Mouse (Mus musculus): ENCODE measurements at regions not wholly inside any gene's neighbourhood (a gene's known extent, or its start where the extent isn't known, plus 50 kb on each side); places are given as distances from the start of the nearest gene placed in this dataset.

- no peaks in the 10 kb centered on the region for H3K4me1 ChIP-seq (ENCODE audit: control insufficient read depth in 1 of 2, insufficient read depth in 2 of 2, low read length in 2 of 2)
Observed at GRCm38 (mm10) chr12:59798051-59798450, 578.5 kb upstream of the Fbxo33 start.

GRCm38 (mm10) chr12:59791473-59791872 is 571.9 kb upstream of the Fbxo33 start:
- no peaks in the 10 kb centered on the region for H3K36me3 ChIP-seq (ENCODE audit: control insufficient read depth in 1 of 2, insufficient read depth in 2 of 2, low read length in 2 of 2)
- H3K27ac ChIP-seq (ENCODE audit: control insufficient read depth, low read depth, low read length), result no peak overlapping the region
- no peaks in the 10 kb centered on the region for H3K79me2 ChIP-seq (ENCODE audit: control insufficient read depth, insufficient read depth, low read length, poor library complexity)
- H3K9me3 ChIP-seq (replicated peaks; ENCODE audit: insufficient read depth, low read length), result no peaks in the 10 kb centered on the region
- no peak overlapping the region for H3K9ac ChIP-seq (ENCODE audit: control insufficient read depth, low read depth, low read length, poor library complexity, severe bottlenecking)
- peak; percentile 48 for DNase-seq (ENCODE audit: low read depth, low spot score)
- no peaks in the 10 kb centered on the region for H3K27me3 ChIP-seq (ENCODE audit: control insufficient read depth in 1 of 2, insufficient read depth in 2 of 2, low read length in 2 of 2)
- H3K4me1 ChIP-seq (ENCODE audit: control insufficient read depth in 1 of 2, insufficient read depth in 2 of 2, low read length in 2 of 2), result no peaks in the 10 kb centered on the region
- TF ChIP-seq SMC3 (IDR thresholded peaks at IDR 0.05; ENCODE audit: low read depth, low read length) (peak; percentile 65), POLR2AphosphoS5 (IDR thresholded peaks at IDR 0.05; ENCODE audit: borderline replicate concordance, low read depth, low read length) (no peak), TBP (IDR thresholded peaks at IDR 0.05; ENCODE audit: low read depth, low read length) (no peak), ELF1 (IDR thresholded peaks at IDR 0.05; ENCODE audit: low read depth, low read length) (no peak), HCFC1 (IDR thresholded peaks at IDR 0.05; ENCODE audit: low read depth, low read length) (no peak), JUND (IDR thresholded peaks at IDR 0.05; ENCODE audit: low read depth, low read length) (no peak), NRF1 (IDR thresholded peaks at IDR 0.05; ENCODE audit: insufficient read depth, low read depth, low read length, poor library complexity, severe bottlenecking) (no peak), ZC3H11A (IDR thresholded peaks at IDR 0.05; ENCODE audit: low read depth, low read length) (0 out of 2 replicates have a peak, but pooled peaks have one; percentile 14), GABPA (IDR thresholded peaks at IDR 0.05; ENCODE audit: low read depth, low read length) (no peak), BHLHE40 (IDR thresholded peaks at IDR 0.05; ENCODE audit: borderline replicate concordance, low read depth, low read length) (no peak), RAD21 (IDR thresholded peaks at IDR 0.05; ENCODE audit: low read depth, low read length) (peak; percentile 40), CTCF (IDR thresholded peaks at IDR 0.05 in 2 of 3, conservative IDR thresholded peaks at IDR 0.05 in 1 of 3; ENCODE audit: control insufficient read depth in 1 of 3, insufficient read depth in 1 of 3, low read depth in 2 of 3, low read length in 3 of 3, poor library complexity in 1 of 3, severe bottlenecking in 1 of 3) (peak; percentile 39 to 61 (median 45))
- H3K4me3 ChIP-seq (ENCODE audit: control insufficient read depth in 1 of 2, insufficient read depth in 1 of 2, low read depth in 2 of 2, low read length in 2 of 2), result no peak overlapping the region

More at GRCm38 (mm10) chr12:59798051-59798450, 578.5 kb upstream of the Fbxo33 start:
- Histone ChIP-seq H3K4me3 (ENCODE audit: control insufficient read depth in 1 of 2, insufficient read depth in 1 of 2, low read depth in 2 of 2, low read length in 2 of 2) (no peak overlapping the region), H3K27me3 (ENCODE audit: control insufficient read depth in 1 of 2, insufficient read depth in 2 of 2, low read length in 2 of 2) (no peaks in the 10 kb centered on the region), H3K36me3 (ENCODE audit: control insufficient read depth in 1 of 2, insufficient read depth in 2 of 2, low read length in 2 of 2) (no peaks in the 10 kb centered on the region), H3K79me2 (ENCODE audit: control insufficient read depth, insufficient read depth, low read length, poor library complexity) (no peaks in the 10 kb centered on the region), H3K9ac (ENCODE audit: control insufficient read depth, low read depth, low read length, poor library complexity, severe bottlenecking) (no peak overlapping the region), H3K27ac (ENCODE audit: control insufficient read depth, low read depth, low read length) (no peak overlapping the region), H3K9me3 (replicated peaks; ENCODE audit: insufficient read depth, low read length) (no peaks in the 10 kb centered on the region)
- peak; percentile 76 for TF ChIP-seq SMC3 (IDR thresholded peaks at IDR 0.05; ENCODE audit: low read depth, low read length)
- peak; percentile 64 for TF ChIP-seq ZC3H11A (IDR thresholded peaks at IDR 0.05; ENCODE audit: low read depth, low read length)
- no peak for TF ChIP-seq ELF1 (IDR thresholded peaks at IDR 0.05; ENCODE audit: low read depth, low read length)
- TF ChIP-seq CHD2 (IDR thresholded peaks at IDR 0.05; ENCODE audit: low read length), result no peak
- TF ChIP-seq EP300 (IDR thresholded peaks at IDR 0.05; ENCODE audit: low read depth in 1 of 2, low read length in 2 of 2), result no peak
- TF ChIP-seq POLR2A (IDR thresholded peaks at IDR 0.05; ENCODE audit: control insufficient read depth in 1 of 2, insufficient read depth in 1 of 2, low read depth in 1 of 2, low read length in 2 of 2, poor library complexity in 1 of 2), result no peak
- TF ChIP-seq POLR2AphosphoS2 (IDR thresholded peaks at IDR 0.05; ENCODE audit: low read length), result no peak
- TF ChIP-seq RAD21 (IDR thresholded peaks at IDR 0.05; ENCODE audit: low read depth, low read length), result peak; percentile 72
- TF ChIP-seq CTCF (IDR thresholded peaks at IDR 0.05 in 2 of 3, conservative IDR thresholded peaks at IDR 0.05 in 1 of 3; ENCODE audit: control insufficient read depth in 1 of 3, insufficient read depth in 1 of 3, low read depth in 2 of 3, low read length in 3 of 3, poor library complexity in 1 of 3, severe bottlenecking in 1 of 3), result peak in 1 of 3 experiments; percentile 66; a peak in 2 of 6 replicates
- peak; percentile 19 for DNase-seq (ENCODE audit: low read depth, low spot score)

All from MEL (cell line).